Mouse (Mus musculus): ENCODE data around the gene Hist2h2ab. TPM values are rescaled to one million over a fixed set of nuclear protein-coding genes. Genes with fewer than 3 reads are reported as not detected.
"Not testable (repeated sequence)": the region's sequence is repeated elsewhere in the genome, so short reads cannot be mapped to it uniquely, and the experiment has no call there.

The Hist2h2ab gene
- polyA plus RNA-seq, 1 experiment from 2014 or later: 1.3 TPM

GRCm38 (mm10) chr3:96219191-96219641, 449 bp upstream of the Hist2h2ab start:
- peak; percentile 21; the same call in 1 of the 2 replicates for ATAC-seq (ENCODE audit: low read depth)
- Histone ChIP-seq H3K27me3 (ENCODE audit: control insufficient read depth, insufficient read depth, low read depth, low read length) (no peaks in the 10 kb centered on the region), H3K4me1 (replicated peaks; ENCODE audit: control insufficient read depth, insufficient read depth, low read length) (peaks cover 20% of the 10 kb centered on the region), H3K27ac (ENCODE audit: low read length) (peak overlapping the region; percentile 99), H3K4me2 (ENCODE audit: low read depth, low read length) (peak overlapping the region; percentile 78), H3K4me3 (ENCODE audit: low read length) (peak overlapping the region; percentile 74), H3K36me3 (ENCODE audit: control insufficient read depth, insufficient read depth, low read length) (no peaks in the 10 kb centered on the region), H3K9me3 (ENCODE audit: control insufficient read depth, low read length) (no peaks in the 10 kb centered on the region), H3K9ac (ENCODE audit: low read length) (peak overlapping the region; percentile 62)
- 0% methylated on average over 12 of the region's 12 CpGs for WGBS

DNA sequence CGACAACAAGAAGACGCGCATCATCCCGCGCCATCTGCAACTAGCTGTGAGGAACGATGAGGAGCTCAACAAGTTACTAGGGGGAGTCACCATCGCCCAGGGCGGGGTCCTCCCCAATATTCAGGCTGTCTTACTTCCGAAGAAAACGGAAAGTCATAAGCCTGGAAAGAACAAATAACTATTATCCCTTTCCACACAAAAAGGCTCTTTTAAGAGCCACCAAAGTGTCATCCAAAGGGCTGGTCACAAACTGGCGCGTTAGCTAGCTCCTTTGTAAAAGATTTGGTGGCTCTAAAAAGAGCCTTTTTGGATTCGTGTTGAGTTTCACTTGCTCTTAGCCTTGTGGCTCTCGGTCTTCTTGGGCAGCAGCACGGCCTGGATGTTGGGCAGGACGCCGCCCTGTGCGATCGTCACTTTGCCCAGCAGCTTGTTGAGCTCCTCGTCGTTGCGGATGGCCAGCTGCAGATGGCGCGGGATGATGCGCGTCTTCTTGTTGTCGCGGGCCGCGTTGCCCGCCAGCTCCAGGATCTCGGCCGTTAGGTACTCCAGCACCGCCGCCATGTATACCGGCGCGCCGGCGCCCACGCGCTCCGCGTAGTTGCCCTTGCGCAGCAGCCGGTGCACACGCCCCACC, 583 bp downstream of the Hist2h2ab start:
- H3K36me3 ChIP-seq (ENCODE audit: control insufficient read depth, insufficient read depth, low read length); H3K27me3 ChIP-seq (ENCODE audit: control insufficient read depth, insufficient read depth, low read depth, low read length); H3K9me3 ChIP-seq (ENCODE audit: control insufficient read depth, low read length): not testable (repeated sequence)
- ATAC-seq (ENCODE audit: low read depth): peak; percentile 7
- peaks cover 20% of the 10 kb centered on the region for H3K4me1 ChIP-seq (replicated peaks; ENCODE audit: control insufficient read depth, insufficient read depth, low read length)
- peak overlapping the region; percentile 87 for H3K9ac ChIP-seq (ENCODE audit: low read length)
- H3K4me2 ChIP-seq (ENCODE audit: low read depth, low read length): peak overlapping the region; percentile 78
- H3K27ac ChIP-seq (ENCODE audit: low read length): peak overlapping the region; percentile 99
- H3K4me3 ChIP-seq (ENCODE audit: low read length): peak overlapping the region; percentile 74
- WGBS: 0% methylated on average over 26 of the region's 47 CpGs

GRCm38 (mm10) chr3:96220765-96221639, 1.3 kb downstream of the Hist2h2ab start, which contains the start of the genes Hist2h2ac and Hist2h2be:
Gene Hist2h2ac, minus strand, starts transcription at chr3:96220880.
Gene Hist2h2be, plus strand, starts transcription at chr3:96221119.
- no peaks in the 10 kb centered on the region for H3K36me3 ChIP-seq (ENCODE audit: control insufficient read depth, insufficient read depth, low read length)
- peaks cover 20% of the 10 kb centered on the region for H3K4me1 ChIP-seq (replicated peaks; ENCODE audit: control insufficient read depth, insufficient read depth, low read length)
- WGBS: under 1% methylated on average over 43 of the region's 43 CpGs
- H3K4me3 ChIP-seq (ENCODE audit: low read length): peak within 1 kb of the TSS; percentile 74
- no peaks in the 10 kb centered on the region for H3K27me3 ChIP-seq (ENCODE audit: control insufficient read depth, insufficient read depth, low read depth, low read length)
- peak within 1 kb of the TSS; percentile 99 for H3K27ac ChIP-seq (ENCODE audit: low read length)
- peak; percentile 94 for ATAC-seq (ENCODE audit: low read depth)
- H3K4me2 ChIP-seq (ENCODE audit: low read depth, low read length): peak within 1 kb of the TSS; percentile 78
- H3K9me3 ChIP-seq (ENCODE audit: control insufficient read depth, low read length): no peaks in the 10 kb centered on the region
- peak within 1 kb of the TSS; percentile 87 for H3K9ac ChIP-seq (ENCODE audit: low read length)

DNA sequence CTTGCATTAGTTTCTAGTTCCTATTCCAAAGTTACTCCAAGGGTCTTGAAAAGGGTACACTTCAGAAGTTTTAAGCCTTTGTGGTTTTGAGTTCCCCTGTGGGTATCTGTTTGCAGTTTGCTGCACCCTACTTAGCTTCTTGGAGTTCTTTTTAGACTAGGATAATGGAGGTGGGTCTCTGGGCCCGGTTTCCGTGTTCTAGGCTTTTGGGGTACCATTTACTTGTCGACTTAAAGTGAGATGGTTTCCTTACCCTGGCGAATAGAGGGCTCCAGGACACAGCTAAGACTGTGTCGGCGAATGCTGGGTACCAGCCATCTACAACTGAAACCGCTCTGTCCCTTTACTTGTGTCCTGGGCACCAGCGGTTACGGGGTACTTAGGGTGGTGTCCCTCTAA, 2.0 kb downstream of the Hist2h2ab start:
- H3K27ac ChIP-seq (ENCODE audit: low read length): peak overlapping the region; percentile 99
- H3K4me3 ChIP-seq (ENCODE audit: low read length): peak overlapping the region; percentile 74
- peaks cover 20% of the 10 kb centered on the region for H3K4me1 ChIP-seq (replicated peaks; ENCODE audit: control insufficient read depth, insufficient read depth, low read length)
- peak overlapping the region; percentile 87 for H3K9ac ChIP-seq (ENCODE audit: low read length)
- no peak for ATAC-seq (ENCODE audit: low read depth)
- peak overlapping the region; percentile 78 for H3K4me2 ChIP-seq (ENCODE audit: low read depth, low read length)
- H3K36me3 ChIP-seq (ENCODE audit: control insufficient read depth, insufficient read depth, low read length): no peaks in the 10 kb centered on the region
- WGBS: 20% methylated on average over 9 of the region's 9 CpGs
- H3K27me3 ChIP-seq (ENCODE audit: control insufficient read depth, insufficient read depth, low read depth, low read length): no peaks in the 10 kb centered on the region
- H3K9me3 ChIP-seq (ENCODE audit: control insufficient read depth, low read length): no peaks in the 10 kb centered on the region

DNA sequence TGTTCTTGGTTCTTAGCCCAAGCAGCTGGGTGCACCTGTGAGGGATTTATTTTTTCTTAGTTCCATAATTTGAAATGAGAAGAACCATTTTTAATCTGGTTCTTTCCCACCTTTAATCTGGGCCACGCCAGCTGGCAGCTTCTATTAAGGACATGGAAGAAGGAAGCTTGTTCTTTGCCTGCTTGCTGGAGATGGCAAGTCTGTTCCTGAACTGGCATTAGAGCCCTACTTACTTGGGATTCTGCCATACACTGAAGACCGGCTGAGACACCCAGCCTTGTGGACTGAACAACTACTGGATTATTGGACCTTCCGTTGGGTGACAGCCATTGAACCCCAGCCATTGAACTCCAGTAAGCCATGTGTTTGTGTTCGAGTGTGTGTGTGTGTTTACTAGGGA, 3.1 kb downstream of the Hist2h2ab start:
- Histone ChIP-seq H3K36me3 (ENCODE audit: control insufficient read depth, insufficient read depth, low read length) (no peaks in the 10 kb centered on the region), H3K9ac (ENCODE audit: low read length) (no peak overlapping the region), H3K4me1 (replicated peaks; ENCODE audit: control insufficient read depth, insufficient read depth, low read length) (peaks cover 22% of the 10 kb centered on the region), H3K9me3 (ENCODE audit: control insufficient read depth, low read length) (no peaks in the 10 kb centered on the region), H3K27ac (ENCODE audit: low read length) (no peak overlapping the region), H3K4me3 (ENCODE audit: low read length) (no peak overlapping the region), H3K27me3 (ENCODE audit: control insufficient read depth, insufficient read depth, low read depth, low read length) (no peaks in the 10 kb centered on the region), H3K4me2 (ENCODE audit: low read depth, low read length) (peak overlapping the region; percentile 78)
- ATAC-seq (ENCODE audit: low read depth): no peak
- WGBS: 88% methylated on average over 4 of the region's 4 CpGs

DNA sequence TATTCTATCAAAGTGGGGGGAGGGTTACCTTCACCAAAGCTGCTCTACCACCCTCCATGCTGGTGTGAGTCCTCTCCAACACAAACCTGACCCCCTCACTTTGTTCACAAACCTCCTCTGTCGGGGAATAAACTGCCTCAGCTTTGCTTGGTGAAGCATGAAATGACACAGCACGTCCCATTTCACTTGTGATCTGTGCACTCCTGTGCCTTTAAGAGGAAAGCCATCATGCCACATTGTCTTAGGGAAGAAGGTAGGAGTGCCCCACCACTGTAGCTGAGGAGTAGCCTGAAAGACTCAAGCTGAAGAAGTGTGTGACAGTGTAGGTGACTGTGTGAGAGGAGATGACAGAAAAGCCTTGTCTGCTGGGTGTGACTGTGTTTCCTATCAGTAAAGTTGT, 5.8 kb downstream of the Hist2h2ab start:
- Histone ChIP-seq H3K9ac (ENCODE audit: low read length) (no peak overlapping the region), H3K4me1 (replicated peaks; ENCODE audit: control insufficient read depth, insufficient read depth, low read length) (peaks cover 15% of the 10 kb centered on the region), H3K4me3 (ENCODE audit: low read length) (no peak overlapping the region)

GRCm38 (mm10) chr3:96226695-96227648, 7.3 kb downstream of the Hist2h2ab start:
- H3K4me2 ChIP-seq (ENCODE audit: low read depth, low read length): no peak overlapping the region
- ATAC-seq (ENCODE audit: low read depth): peak; percentile 16; the same call in 1 of the 2 replicates
- no peaks in the 10 kb centered on the region for H3K36me3 ChIP-seq (ENCODE audit: control insufficient read depth, insufficient read depth, low read length)
- 44% methylated on average over 8 of the region's 8 CpGs for WGBS
- peaks cover 15% of the 10 kb centered on the region for H3K4me1 ChIP-seq (replicated peaks; ENCODE audit: control insufficient read depth, insufficient read depth, low read length)
- no peaks in the 10 kb centered on the region for H3K9me3 ChIP-seq (ENCODE audit: control insufficient read depth, low read length)
- 0 out of 2 replicates have a peak overlapping the region, but pooled peaks have one; percentile 20 for H3K9ac ChIP-seq (ENCODE audit: low read length)
- H3K27me3 ChIP-seq (ENCODE audit: control insufficient read depth, insufficient read depth, low read depth, low read length): no peaks in the 10 kb centered on the region
- H3K4me3 ChIP-seq (ENCODE audit: low read length): no peak overlapping the region
- H3K27ac ChIP-seq (ENCODE audit: low read length): no peak overlapping the region

More for the DNA sequence above, 5.8 kb downstream of the Hist2h2ab start:
- H3K27me3 ChIP-seq (ENCODE audit: control insufficient read depth, insufficient read depth, low read depth, low read length): no peaks in the 10 kb centered on the region
- no peak for ATAC-seq (ENCODE audit: low read depth)
- WGBS: 51% methylated on average over 2 of the region's 2 CpGs
- no peaks in the 10 kb centered on the region for H3K36me3 ChIP-seq (ENCODE audit: control insufficient read depth, insufficient read depth, low read length)
- H3K9me3 ChIP-seq (ENCODE audit: control insufficient read depth, low read length): no peaks in the 10 kb centered on the region
- H3K27ac ChIP-seq (ENCODE audit: low read length): no peak overlapping the region
- no peak overlapping the region for H3K4me2 ChIP-seq (ENCODE audit: low read depth, low read length)

DNA sequence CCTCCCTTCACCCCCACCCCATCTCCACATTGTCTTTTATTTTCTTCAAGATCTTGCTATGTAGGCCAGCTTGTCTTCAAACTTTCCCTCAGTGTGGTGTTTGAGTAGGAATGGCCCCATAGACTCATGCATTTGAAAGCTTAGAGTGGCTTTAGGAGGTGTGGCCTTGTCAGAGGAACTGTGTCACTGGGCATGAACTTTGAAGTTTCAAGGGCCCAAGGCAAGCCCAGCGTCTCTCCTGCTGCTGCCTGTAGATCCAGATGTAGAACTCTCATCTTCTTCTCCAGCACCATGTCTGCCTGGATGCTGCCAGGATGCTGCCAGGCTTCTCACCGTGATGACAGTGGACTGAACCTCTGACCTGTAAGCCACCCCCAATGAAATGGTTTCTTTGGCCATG, 9.2 kb downstream of the Hist2h2ab start:
- H3K27ac ChIP-seq (ENCODE audit: low read length): no peak overlapping the region
- H3K9me3 ChIP-seq (ENCODE audit: control insufficient read depth, low read length): no peaks in the 10 kb centered on the region
- ATAC-seq (ENCODE audit: low read depth): no peak
- H3K4me1 ChIP-seq (replicated peaks; ENCODE audit: control insufficient read depth, insufficient read depth, low read length): peaks cover 4% of the 10 kb centered on the region
- H3K4me2 ChIP-seq (ENCODE audit: low read depth, low read length): no peak overlapping the region
- 55% methylated on average over 2 of the region's 2 CpGs for WGBS
- H3K27me3 ChIP-seq (ENCODE audit: control insufficient read depth, insufficient read depth, low read depth, low read length): no peaks in the 10 kb centered on the region
- H3K9ac ChIP-seq (ENCODE audit: low read length): no peak overlapping the region
- no peak overlapping the region for H3K4me3 ChIP-seq (ENCODE audit: low read length)
- no peaks in the 10 kb centered on the region for H3K36me3 ChIP-seq (ENCODE audit: control insufficient read depth, insufficient read depth, low read length)

All from lung, embryonic 16.5 days (tissue).